Mouse (Mus musculus) heart, postnatal 36 days (tissue): ENCODE results near the gene Pkd2l1. TPM values are rescaled to one million over a fixed set of nuclear protein-coding genes. Genes with fewer than 3 reads are reported as not detected.
A peak's percentile ranks its signal among the peaks of the same experiment; 100 is the strongest.
"Not testable (repeated sequence)": the region's sequence is repeated elsewhere in the genome, so short reads cannot be mapped to it uniquely, and the experiment has no call there.

Experiments used
- DNase-seq, 2 experiments: peaks; one replicate each; pipeline ENCODE4 v3.0.0; 2021 to 2022
- intact Hi-C: fragments of 180-260 bp; cut with DNase I; formaldehyde crosslinking; loops from one replicate; pipeline ENCODE4 v1.15.1; 2025
- total RNA-seq, 2 experiments: library from RNA; stranded (reverse); gene quantifications; 2 replicates each; pipeline ENCODE4 v1.2.3; 2021

The Pkd2l1 gene
- total RNA-seq, 2 experiments from 2014 or later = not detected

DNA sequence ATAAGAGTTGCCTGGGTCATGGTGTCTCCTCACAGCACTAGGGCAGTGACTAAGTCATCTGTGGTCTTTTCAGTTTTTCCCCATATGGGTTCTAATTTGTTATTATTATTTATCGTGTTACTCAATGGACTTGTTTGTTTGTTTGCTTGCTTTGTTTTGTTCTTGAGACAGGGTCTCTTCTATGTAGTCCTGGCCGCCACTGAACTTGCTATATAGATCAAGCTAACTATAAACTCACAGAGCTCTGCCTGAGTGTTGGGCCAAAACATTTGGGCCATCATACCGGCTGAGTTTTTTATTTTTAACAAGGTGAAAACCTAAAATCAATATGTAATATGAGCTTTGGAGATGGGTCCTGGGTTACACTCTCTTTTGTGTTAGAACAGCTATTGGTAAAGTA lies 32.9 kb downstream of the Pkd2l1 start:
- intact Hi-C loops = no loop called here
- no peak for DNase-seq

DNA sequence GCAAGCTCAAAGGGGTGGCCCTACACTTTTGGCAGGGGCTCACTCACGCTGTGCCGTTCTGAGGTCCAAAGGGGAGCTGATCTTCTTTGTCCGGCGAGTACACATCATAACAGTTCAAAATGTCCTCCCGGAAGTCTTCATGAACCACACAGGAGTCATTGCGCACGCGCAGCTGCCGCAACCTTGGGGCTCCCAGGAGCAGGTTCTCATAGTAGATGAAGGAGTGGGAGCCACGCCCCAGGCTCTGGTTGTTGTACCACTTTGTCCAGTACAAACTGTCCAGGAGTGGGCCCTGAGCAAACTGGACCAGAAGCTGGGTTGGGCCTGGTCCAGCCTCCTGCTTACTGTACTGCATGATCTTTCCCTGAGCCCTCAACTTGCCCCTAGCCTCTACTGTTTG lies 35.2 kb downstream of the Pkd2l1 start:
- intact Hi-C loops = no loop called here
- no peak for DNase-seq

DNA sequence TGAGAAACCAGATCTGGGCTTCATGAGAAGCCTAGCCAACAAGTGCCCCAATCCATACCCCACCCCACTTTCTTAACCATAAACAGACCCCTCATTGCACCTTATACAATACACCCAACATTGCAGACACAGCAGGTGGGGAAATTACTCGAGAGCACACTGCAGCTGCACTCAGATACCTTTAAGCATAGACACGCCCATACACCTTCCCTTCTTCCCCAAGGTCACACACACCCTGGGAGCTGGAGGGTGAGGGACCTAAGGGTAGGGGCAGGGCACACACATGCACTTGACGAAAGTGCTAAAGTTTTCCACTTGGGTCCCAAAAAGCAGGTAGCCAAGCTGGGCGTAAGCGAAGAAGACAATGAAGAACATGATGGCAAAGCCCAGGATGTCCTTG lies 38.5 kb downstream of the Pkd2l1 start:
- intact Hi-C loops = no loop called here

DNA sequence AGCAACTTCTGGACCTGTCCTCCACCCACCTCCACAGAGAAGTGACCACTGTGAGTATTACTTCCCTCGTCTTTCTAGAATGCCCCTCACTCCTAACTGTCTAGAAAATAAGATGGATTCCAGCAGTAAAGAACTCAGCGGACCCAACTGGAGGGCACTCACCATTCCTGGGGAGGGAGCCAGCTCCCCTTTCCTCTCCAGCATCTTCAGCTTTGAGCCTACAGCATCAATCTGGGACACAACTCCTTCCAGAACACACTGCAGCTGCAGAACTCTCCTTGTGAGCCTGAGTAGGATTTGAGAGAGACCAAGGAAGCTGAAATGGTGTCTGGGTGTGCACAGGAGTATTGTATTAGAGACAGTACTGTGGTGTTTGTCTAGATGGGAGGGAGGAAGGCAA lies 43.3 kb downstream of the Pkd2l1 start:
- DNase-seq = no peak
- intact Hi-C loops = no loop called here

More for the DNA sequence above, 38.5 kb downstream of the Pkd2l1 start:
- no peak for DNase-seq

DNA sequence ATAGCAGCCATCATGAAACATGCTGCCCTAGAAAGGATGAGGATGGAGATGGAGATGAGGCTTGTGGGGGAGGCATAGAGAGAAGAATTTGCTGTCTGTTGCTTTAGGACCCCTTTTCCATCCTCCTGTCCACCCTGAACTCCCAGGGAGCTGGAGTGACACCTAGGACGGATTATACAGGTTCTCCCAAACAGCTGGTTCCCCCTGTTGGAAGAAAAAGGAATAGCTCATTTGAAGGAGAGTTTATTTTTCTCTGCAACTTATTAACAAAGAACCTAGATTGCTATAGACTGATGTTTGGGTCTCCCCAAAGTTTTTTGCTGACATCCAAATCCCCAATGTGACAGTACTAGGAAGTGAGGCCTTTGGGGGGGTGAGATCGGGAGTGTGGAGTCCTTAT lies 43.9 kb downstream of the Pkd2l1 start:
- intact Hi-C loops = no loop called here
- no peak for DNase-seq

DNA sequence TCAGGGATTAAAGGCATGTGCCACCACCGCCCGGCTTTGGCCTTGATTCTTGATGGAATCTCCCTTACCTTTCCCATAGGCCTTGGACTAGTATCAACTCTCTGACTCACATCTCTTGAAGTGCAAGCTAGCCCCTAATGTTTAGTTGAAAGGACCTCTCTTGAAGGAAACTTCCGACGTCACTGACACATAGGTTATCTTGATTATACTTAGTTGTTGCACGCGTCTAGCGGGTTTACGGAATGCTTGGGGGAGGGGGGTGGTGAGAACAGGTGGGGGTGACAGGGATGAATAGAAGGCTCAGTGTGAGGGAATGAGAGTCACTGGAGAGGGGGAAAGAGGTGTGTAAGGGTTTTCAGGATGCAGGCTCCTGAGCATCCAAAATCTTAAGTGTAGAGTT lies 45.3 kb downstream of the Pkd2l1 start:
- intact Hi-C loops = no loop called here
- no peak for DNase-seq

GRCm38 (mm10) chr19:44146568-44146879 lies 45.7 kb downstream of the Pkd2l1 start:
- intact Hi-C loops = no loop called here
- no peak for DNase-seq

- peak; percentile 90 to 91 for DNase-seq
- intact Hi-C loops = no loop called here
Observed at GRCm38 (mm10) chr19:44145702-44146567, 46.3 kb downstream of the Pkd2l1 start, which contains the start of gene Bloc1s2. Gene Bloc1s2 (minus strand): TSS chr19:44146446.

DNA sequence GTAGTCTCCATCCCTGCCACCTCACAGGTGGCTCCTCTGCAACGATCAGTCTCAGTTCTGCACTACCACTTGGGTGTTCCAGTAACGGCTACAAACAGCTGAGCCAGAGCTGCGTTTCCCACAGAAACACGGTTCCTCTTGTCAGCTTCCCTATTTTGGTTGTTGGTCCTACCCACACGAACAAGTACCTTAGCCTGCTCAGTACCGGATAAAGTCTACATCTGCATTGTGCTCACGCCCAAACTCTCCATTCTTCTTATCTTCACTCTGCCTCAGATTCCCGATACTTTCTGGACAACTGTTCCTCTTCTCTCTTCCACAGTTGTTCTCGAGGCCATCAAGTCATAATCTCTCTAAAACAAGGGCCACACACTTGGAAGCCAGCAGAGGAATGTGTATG lies 47.9 kb downstream of the Pkd2l1 start:
- intact Hi-C loops = no loop called here
- no peak for DNase-seq

DNA sequence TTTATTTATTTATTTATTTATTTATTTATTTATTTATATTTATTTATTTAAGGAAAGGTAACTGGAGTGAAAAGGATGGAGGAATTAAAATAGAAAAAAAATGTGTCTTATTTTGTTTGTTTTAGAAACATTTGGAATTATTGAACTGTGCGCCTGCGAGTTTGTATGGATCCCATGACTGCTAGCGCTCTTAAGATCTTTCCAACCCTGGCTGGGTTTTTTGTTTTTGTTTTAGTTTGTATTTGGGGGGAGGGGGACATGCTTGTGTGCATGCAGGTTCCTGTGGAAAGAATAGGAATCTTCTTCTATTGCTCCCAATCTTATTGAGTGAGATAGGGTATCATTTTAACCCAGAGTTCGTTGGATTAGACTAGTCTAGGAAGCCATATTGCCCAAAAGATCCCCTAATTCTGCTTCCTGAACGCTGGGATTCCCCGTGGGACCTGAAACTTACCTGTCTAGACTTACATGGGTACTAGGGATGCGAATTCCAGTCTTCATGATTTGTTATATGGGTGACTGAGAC lies 56.2 kb downstream of the Pkd2l1 start:
- intact Hi-C loops = loop anchor here (2.0 kb wide), 1 partner anchor 29 kb away; the partner anchor contains the start of gene Chuk
- peak in 1 of 2 experiments; percentile 14 for DNase-seq

DNA sequence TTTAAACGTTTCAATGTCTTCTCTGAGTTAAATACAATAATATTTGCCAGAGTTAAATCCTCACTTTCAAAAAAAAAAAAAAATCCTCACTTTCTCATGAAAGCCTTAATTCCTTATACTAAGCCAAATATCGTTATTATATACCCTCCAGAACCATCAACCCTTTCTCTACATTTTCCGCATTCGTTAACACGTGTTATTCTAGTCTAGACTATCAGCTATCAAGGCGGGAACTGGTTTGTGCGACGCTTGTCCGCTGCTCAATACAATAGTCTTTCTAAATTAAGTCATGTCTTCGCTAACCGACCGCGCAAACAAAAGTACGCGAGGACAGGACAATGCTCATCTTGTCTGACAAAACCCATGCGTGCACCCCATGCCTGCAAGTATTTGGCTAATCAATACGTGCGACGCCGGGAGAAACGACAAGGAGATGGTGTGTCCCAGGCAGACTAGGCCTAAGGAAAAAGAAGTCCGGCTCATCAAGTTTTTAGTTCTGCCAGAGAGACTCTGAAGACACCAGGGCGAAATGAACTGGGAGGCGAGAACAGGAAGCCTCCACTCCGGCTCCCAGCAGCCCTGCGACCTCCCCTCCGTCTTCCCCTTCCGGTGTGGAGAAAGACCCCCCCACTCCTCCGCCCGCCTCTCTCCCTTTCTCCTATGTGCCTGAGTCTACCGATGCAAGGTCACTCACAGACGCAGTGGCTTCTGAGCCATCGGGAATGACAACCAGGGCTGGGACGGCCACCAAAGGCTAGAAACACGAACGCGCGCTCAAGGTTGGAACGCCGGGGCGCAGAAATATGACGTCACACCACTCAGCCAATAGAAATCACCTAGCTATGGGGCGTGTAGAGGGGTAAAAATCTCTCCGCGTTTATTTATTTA lies 56.9 kb downstream of the Pkd2l1 start, which contains the start of gene Cwf19l1:
Gene Cwf19l1, minus strand, starts transcription at position 805 of the 888 bp plus-strand sequence.
- peak; percentile 85 to 89 for DNase-seq
- intact Hi-C loops = loop anchor here (2.0 kb wide), 1 partner anchor 29 kb away; the partner anchor contains the start of gene Chuk

GRCm38 (mm10) chr19:44132917-44133316 lies 59.3 kb downstream of the Pkd2l1 start:
- intact Hi-C loops = no loop called here
- DNase-seq = no peak

DNA sequence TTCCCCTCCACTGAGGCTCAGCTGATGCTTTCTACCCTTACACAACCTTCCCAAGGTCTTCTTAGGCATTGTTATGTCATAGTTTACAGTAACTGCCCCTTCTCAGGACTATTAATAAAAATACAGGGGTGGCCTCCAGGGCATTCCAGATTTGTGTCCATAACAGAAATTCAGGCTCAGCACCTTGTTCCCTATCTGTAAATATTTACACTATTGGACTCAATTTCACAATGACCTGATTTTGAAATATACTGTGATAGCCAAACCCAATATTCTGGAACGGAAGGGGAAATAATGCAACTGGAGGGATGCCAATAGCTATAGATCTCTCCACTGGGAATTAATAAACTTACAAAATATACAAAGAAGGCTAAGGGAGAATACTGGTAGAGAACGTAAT lies 63.7 kb downstream of the Pkd2l1 start:
- intact Hi-C loops = no loop called here
- no peak for DNase-seq

- no peak for DNase-seq
- intact Hi-C loops = no loop called here
Observed at GRCm38 (mm10) chr19:44127729-44128497, 64.3 kb downstream of the Pkd2l1 start.

DNA sequence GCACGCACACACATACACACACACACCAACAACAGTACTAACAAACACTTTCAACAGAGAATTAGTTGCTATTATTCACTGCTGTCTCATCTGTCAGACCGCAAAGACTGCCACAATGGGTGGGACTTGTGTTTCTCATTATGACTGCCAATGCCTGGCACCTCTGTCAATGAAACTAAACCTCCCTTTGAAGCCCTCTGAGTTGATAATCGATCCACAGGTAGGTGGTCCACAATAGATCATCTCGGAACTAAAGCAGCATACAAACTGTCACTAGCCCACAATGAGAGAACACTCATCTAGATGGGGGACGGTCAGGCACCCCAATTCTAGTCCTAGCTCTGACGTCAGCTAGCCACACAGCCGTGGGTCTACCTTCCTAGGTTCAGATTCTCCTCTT lies 71.1 kb downstream of the Pkd2l1 start:
- intact Hi-C loops = no loop called here
- no peak for DNase-seq

DNA sequence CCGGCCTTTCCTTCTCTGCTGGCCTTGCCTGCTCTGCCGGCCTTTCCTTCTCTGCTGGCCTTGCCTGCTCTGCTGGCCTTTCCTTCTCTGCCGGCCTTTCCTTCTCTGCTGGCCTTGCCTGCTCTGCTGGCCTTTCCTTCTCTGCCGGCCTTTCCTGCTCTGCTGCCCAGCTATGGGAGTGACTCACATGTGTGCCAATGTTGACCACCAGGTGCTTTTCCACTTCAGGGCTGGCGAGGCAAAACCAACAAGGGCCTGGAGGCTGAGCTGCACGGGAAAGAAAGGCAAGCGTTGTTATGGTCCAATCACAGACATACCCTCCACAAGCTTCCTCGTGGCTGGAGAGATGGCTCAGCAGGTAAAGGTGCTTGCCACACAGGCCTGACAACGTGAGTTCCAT lies 71.6 kb downstream of the Pkd2l1 start:
- DNase-seq, intact Hi-C loops: not testable (repeated sequence)

GRCm38 (mm10) chr19:44117793-44118192 lies 74.4 kb downstream of the Pkd2l1 start:
- intact Hi-C loops = no loop called here
- no peak for DNase-seq

DNA sequence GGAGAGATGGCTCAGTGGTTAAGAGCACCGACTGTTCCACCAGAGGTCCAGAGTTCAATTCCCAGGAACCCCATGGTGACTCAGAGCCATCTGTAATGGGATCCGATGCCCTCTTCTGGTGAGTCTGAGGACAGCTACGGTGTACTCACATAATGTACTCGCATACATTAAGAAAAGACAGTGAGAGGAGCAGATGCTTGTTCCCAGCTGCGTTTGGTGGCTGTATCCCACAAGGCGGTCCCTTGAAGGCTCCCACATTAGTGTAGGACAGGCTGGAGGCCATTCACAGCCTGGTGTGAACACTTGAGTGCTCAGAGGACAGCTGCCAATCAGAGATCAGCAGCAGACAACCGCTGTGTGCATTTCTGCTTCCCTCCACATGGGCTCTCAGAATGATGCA lies 80.5 kb downstream of the Pkd2l1 start:
- intact Hi-C loops = no loop called here
- DNase-seq = no peak

- intact Hi-C loops = no loop called here
- no peak for DNase-seq
Observed at GRCm38 (mm10) chr19:44110356-44110755, 81.9 kb downstream of the Pkd2l1 start.

DNA sequence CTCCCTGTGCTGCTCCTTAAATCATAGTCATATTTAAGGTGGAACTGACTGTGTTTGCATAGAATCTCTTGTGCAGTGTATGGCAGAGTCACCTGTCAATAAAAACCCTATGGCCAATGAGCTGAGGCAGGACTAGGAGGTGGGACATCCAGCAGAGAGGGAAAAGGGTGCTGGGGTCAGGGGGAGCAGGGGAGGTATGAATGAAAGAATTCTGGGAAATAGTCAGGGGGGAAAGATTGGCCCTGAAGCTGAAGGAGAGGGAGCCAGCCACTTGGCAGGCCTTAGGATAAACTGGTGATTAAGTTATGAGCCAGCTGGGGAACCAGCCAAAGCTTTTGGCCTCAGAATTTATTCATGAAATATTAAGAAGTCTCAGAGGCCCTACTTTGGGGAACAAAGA lies 83.2 kb downstream of the Pkd2l1 start:
- DNase-seq = no peak
- intact Hi-C loops = no loop called here
